Mouse (Mus musculus): ENCODE data around the gene Tctex1d2. TPM values are rescaled to one million over a fixed set of nuclear protein-coding genes. Genes with fewer than 3 reads are reported as not detected.

Gene Tctex1d2
- polyA plus RNA-seq (2014; fragmentation: Nextera tagmentation; extraction: Ambion mirVana): 29.2 and 30.4 TPM in 2 replicates

- peak; percentile 98 for DNase-seq (ENCODE audit: low spot score)
- Histone ChIP-seq H3K27me3 (replicated peaks; ENCODE audit: control insufficient read depth, insufficient read depth, low read length) (no peaks in the 10 kb centered on the region), H3K36me3 (ENCODE audit: control insufficient read depth, insufficient read depth, low read length) (no peaks in the 10 kb centered on the region), H3K4me3 (ENCODE audit: low read depth, low read length) (peak within 1 kb of the TSS; percentile 61), H3K4me1 (ENCODE audit: control insufficient read depth, insufficient read depth, low read length) (peaks cover 10% of the 10 kb centered on the region; the same call in 1 of the 2 replicates), H3K9ac (ENCODE audit: low read depth, low read length) (peak within 1 kb of the TSS; percentile 82), H3K9me3 (ENCODE audit: control insufficient read depth, low read length) (no peaks in the 10 kb centered on the region), H3K27ac (replicated peaks; ENCODE audit: low read depth, low read length) (peak within 1 kb of the TSS; percentile 92), H3K4me2 (ENCODE audit: low read depth, low read length) (peak within 1 kb of the TSS; percentile 75)
- 1% methylated on average over 44 of the region's 45 CpGs for WGBS
- peak; percentile 97 for ATAC-seq (ENCODE audit: low read depth)
Measured at GRCm38 (mm10) chr16:32419517-32420483, at the start of gene Tctex1d2. Gene Tctex1d2, plus strand, starts transcription at chr16:32419702.

DNA sequence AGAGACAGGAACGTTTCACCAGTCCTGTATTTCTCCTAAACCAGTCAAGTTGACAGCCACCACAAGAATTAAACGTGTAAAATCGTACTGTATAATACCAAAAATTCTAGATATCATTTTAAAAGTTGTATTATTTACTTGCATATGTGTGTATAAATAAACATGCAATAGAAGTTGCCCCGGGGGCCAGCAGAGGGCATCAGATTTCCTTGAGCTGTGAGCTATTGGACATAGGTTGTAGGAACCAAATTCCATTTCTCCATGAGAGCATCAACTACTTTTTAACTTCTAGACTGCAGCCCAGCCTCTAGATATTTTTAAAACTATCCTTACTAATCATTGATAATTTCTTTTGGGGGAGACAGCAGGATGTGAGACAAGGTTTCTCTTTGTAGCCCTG lies 48.2 kb upstream of the Tctex1d2 start:
- Histone ChIP-seq H3K9me3 (ENCODE audit: control insufficient read depth, low read length) (no peaks in the 10 kb centered on the region), H3K27ac (replicated peaks; ENCODE audit: low read depth, low read length) (no peak overlapping the region), H3K4me2 (ENCODE audit: low read depth, low read length) (no peak overlapping the region), H3K4me1 (ENCODE audit: control insufficient read depth, insufficient read depth, low read length) (no peaks in the 10 kb centered on the region), H3K27me3 (replicated peaks; ENCODE audit: control insufficient read depth, insufficient read depth, low read length) (no peaks in the 10 kb centered on the region), H3K4me3 (ENCODE audit: low read depth, low read length) (no peak overlapping the region), H3K36me3 (ENCODE audit: control insufficient read depth, insufficient read depth, low read length) (peaks cover 77% of the 10 kb centered on the region), H3K9ac (ENCODE audit: low read depth, low read length) (no peak overlapping the region)
- 89% methylated on average over 4 of the region's 4 CpGs for WGBS
- DNase-seq (ENCODE audit: low spot score) (peak; percentile 21), ATAC-seq (ENCODE audit: low read depth) (no peak)

GRCm38 (mm10) chr16:32379575-32379974 lies 39.9 kb upstream of the Tctex1d2 start:
- Histone ChIP-seq H3K36me3 (ENCODE audit: control insufficient read depth, insufficient read depth, low read length) (peaks cover 89% of the 10 kb centered on the region), H3K4me2 (ENCODE audit: low read depth, low read length) (no peak overlapping the region), H3K27me3 (replicated peaks; ENCODE audit: control insufficient read depth, insufficient read depth, low read length) (no peaks in the 10 kb centered on the region), H3K27ac (replicated peaks; ENCODE audit: low read depth, low read length) (no peak overlapping the region), H3K4me1 (ENCODE audit: control insufficient read depth, insufficient read depth, low read length) (no peaks in the 10 kb centered on the region), H3K9ac (ENCODE audit: low read depth, low read length) (no peak overlapping the region), H3K4me3 (ENCODE audit: low read depth, low read length) (no peak overlapping the region), H3K9me3 (ENCODE audit: control insufficient read depth, low read length) (no peaks in the 10 kb centered on the region)
- DNase-seq (ENCODE audit: low spot score) (no peak), ATAC-seq (ENCODE audit: low read depth) (no peak)
- 90% methylated on average over 2 of the region's 2 CpGs for WGBS

DNA sequence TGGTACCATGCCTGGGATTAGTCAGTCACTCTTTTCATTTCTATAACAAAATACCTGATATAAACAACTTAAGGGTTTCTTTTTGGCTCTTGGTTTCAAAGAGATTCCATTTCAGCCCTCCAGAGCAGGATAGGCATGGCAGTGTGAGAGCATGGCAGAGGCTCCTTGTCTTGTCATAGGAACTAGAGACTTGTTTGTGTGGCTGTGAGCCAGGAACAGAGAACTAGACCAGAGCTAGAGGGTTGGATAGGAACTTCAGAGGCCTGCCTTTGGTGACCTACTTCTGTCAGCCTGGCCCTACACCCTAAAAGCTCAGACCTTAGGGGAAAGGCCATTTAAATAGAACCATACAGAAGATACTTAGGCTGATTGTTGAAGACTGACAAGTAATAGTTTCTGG lies 36.6 kb upstream of the Tctex1d2 start:
- no peak overlapping the region for H3K9ac ChIP-seq (ENCODE audit: low read depth, low read length)
- no peak overlapping the region for H3K27ac ChIP-seq (replicated peaks; ENCODE audit: low read depth, low read length)
- no peak for DNase-seq (ENCODE audit: low spot score)
- no peaks in the 10 kb centered on the region for H3K9me3 ChIP-seq (ENCODE audit: control insufficient read depth, low read length)
- no peaks in the 10 kb centered on the region for H3K4me1 ChIP-seq (ENCODE audit: control insufficient read depth, insufficient read depth, low read length)
- peaks cover 84% of the 10 kb centered on the region for H3K36me3 ChIP-seq (ENCODE audit: control insufficient read depth, insufficient read depth, low read length)
- no peak overlapping the region for H3K4me3 ChIP-seq (ENCODE audit: low read depth, low read length)
- no peak for ATAC-seq (ENCODE audit: low read depth)
- H3K4me2 ChIP-seq (ENCODE audit: low read depth, low read length): no peak overlapping the region
- no peaks in the 10 kb centered on the region for H3K27me3 ChIP-seq (replicated peaks; ENCODE audit: control insufficient read depth, insufficient read depth, low read length)

GRCm38 (mm10) chr16:32384885-32385284 lies 34.6 kb upstream of the Tctex1d2 start:
- 84% methylated on average over 2 of the region's 2 CpGs for WGBS

GRCm38 (mm10) chr16:32386826-32387225 lies 32.7 kb upstream of the Tctex1d2 start:
- ATAC-seq (ENCODE audit: low read depth) (no peak), DNase-seq (ENCODE audit: low spot score) (no peak)
- Histone ChIP-seq H3K9ac (ENCODE audit: low read depth, low read length) (no peak overlapping the region), H3K9me3 (ENCODE audit: control insufficient read depth, low read length) (no peaks in the 10 kb centered on the region), H3K4me1 (ENCODE audit: control insufficient read depth, insufficient read depth, low read length) (no peaks in the 10 kb centered on the region), H3K27ac (replicated peaks; ENCODE audit: low read depth, low read length) (no peak overlapping the region), H3K4me2 (ENCODE audit: low read depth, low read length) (no peak overlapping the region), H3K36me3 (ENCODE audit: control insufficient read depth, insufficient read depth, low read length) (peaks cover 73% of the 10 kb centered on the region), H3K4me3 (ENCODE audit: low read depth, low read length) (no peak overlapping the region), H3K27me3 (replicated peaks; ENCODE audit: control insufficient read depth, insufficient read depth, low read length) (no peaks in the 10 kb centered on the region)
- 86% methylated on average over 3 of the region's 3 CpGs for WGBS

More at GRCm38 (mm10) chr16:32384885-32385284, 34.6 kb upstream of the Tctex1d2 start:
- Histone ChIP-seq H3K9ac (ENCODE audit: low read depth, low read length) (no peak overlapping the region), H3K9me3 (ENCODE audit: control insufficient read depth, low read length) (no peaks in the 10 kb centered on the region), H3K27me3 (replicated peaks; ENCODE audit: control insufficient read depth, insufficient read depth, low read length) (no peaks in the 10 kb centered on the region), H3K4me2 (ENCODE audit: low read depth, low read length) (no peak overlapping the region), H3K36me3 (ENCODE audit: control insufficient read depth, insufficient read depth, low read length) (peaks cover 73% of the 10 kb centered on the region), H3K4me1 (ENCODE audit: control insufficient read depth, insufficient read depth, low read length) (no peaks in the 10 kb centered on the region), H3K27ac (replicated peaks; ENCODE audit: low read depth, low read length) (no peak overlapping the region), H3K4me3 (ENCODE audit: low read depth, low read length) (no peak overlapping the region)
- DNase-seq (ENCODE audit: low spot score): no peak
- ATAC-seq (ENCODE audit: low read depth): no peak

DNA sequence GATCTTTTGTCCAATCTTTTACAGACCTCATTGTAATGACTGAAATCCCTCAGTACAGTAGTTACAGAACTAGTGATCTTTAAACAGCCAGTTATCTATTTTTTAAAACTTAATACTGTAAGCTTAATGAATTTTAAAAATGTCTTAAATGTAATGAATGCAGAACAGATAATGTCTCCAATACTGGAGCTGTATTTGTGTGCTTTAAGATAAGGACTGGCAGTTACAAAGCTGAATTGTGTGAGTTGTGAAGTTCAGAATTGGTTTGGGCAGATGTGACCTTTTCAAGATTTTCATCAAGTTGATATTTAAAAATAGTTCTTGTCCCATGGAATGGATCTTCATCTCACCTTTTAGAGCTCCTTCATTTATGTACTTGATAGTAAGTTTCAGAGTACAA lies 30.5 kb upstream of the Tctex1d2 start:
- no peak for ATAC-seq (ENCODE audit: low read depth)

DNA sequence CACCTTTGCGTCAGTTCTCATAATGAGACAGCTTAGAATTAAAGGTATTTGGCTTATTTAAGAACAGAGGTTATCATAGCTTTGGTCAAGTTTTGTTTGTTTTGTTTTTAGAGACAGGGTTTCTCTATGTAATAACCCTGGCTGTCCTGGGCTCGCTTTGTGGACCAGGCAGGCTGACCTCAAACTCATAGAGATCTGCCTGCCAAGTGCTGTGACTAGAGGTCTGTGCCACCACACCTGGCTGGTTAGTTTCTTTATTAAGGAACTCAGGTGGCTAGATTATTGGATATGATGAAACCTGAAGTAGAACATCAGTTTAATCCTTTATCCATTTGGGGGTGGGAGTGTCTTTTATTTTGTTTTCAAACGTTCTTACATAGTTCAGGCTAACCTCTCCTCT lies 29.7 kb upstream of the Tctex1d2 start:
- Histone ChIP-seq H3K9ac (ENCODE audit: low read depth, low read length) (no peak overlapping the region), H3K36me3 (ENCODE audit: control insufficient read depth, insufficient read depth, low read length) (peaks cover 63% of the 10 kb centered on the region), H3K27ac (replicated peaks; ENCODE audit: low read depth, low read length) (no peak overlapping the region), H3K27me3 (replicated peaks; ENCODE audit: control insufficient read depth, insufficient read depth, low read length) (no peaks in the 10 kb centered on the region), H3K4me2 (ENCODE audit: low read depth, low read length) (no peak overlapping the region), H3K4me3 (ENCODE audit: low read depth, low read length) (no peak overlapping the region), H3K9me3 (ENCODE audit: control insufficient read depth, low read length) (no peaks in the 10 kb centered on the region), H3K4me1 (ENCODE audit: control insufficient read depth, insufficient read depth, low read length) (no peaks in the 10 kb centered on the region)
- 84% methylated on average over 3 of the region's 3 CpGs for WGBS
- ATAC-seq (ENCODE audit: low read depth): no peak
- DNase-seq (ENCODE audit: low spot score): no peak

More for the DNA sequence above, 30.5 kb upstream of the Tctex1d2 start:
- H3K27me3 ChIP-seq (replicated peaks; ENCODE audit: control insufficient read depth, insufficient read depth, low read length): no peaks in the 10 kb centered on the region
- H3K9ac ChIP-seq (ENCODE audit: low read depth, low read length): no peak overlapping the region
- no peak overlapping the region for H3K4me3 ChIP-seq (ENCODE audit: low read depth, low read length)
- H3K4me1 ChIP-seq (ENCODE audit: control insufficient read depth, insufficient read depth, low read length): no peaks in the 10 kb centered on the region
- DNase-seq (ENCODE audit: low spot score): no peak
- no peak overlapping the region for H3K4me2 ChIP-seq (ENCODE audit: low read depth, low read length)
- no peaks in the 10 kb centered on the region for H3K9me3 ChIP-seq (ENCODE audit: control insufficient read depth, low read length)
- peaks cover 67% of the 10 kb centered on the region for H3K36me3 ChIP-seq (ENCODE audit: control insufficient read depth, insufficient read depth, low read length)
- no peak overlapping the region for H3K27ac ChIP-seq (replicated peaks; ENCODE audit: low read depth, low read length)

- 96% methylated on average over 3 of the region's 3 CpGs for WGBS
- Histone ChIP-seq H3K9ac (ENCODE audit: low read depth, low read length) (no peak overlapping the region), H3K27ac (replicated peaks; ENCODE audit: low read depth, low read length) (no peak overlapping the region), H3K4me3 (ENCODE audit: low read depth, low read length) (no peak overlapping the region), H3K4me1 (ENCODE audit: control insufficient read depth, insufficient read depth, low read length) (no peaks in the 10 kb centered on the region; the same call in 1 of the 2 replicates), H3K9me3 (ENCODE audit: control insufficient read depth, low read length) (no peaks in the 10 kb centered on the region), H3K36me3 (ENCODE audit: control insufficient read depth, insufficient read depth, low read length) (peaks cover 53% of the 10 kb centered on the region), H3K4me2 (ENCODE audit: low read depth, low read length) (no peak overlapping the region), H3K27me3 (replicated peaks; ENCODE audit: control insufficient read depth, insufficient read depth, low read length) (no peaks in the 10 kb centered on the region)
- ATAC-seq (ENCODE audit: low read depth) (no peak), DNase-seq (ENCODE audit: low spot score) (no peak)
Measured at GRCm38 (mm10) chr16:32390882-32391281, 28.6 kb upstream of the Tctex1d2 start.

Measured in embryonic facial prominence, embryonic 14.5 days (tissue).